14 mouse cellular contexts compared by ENCODE assay signal in the genomic region with DNA sequence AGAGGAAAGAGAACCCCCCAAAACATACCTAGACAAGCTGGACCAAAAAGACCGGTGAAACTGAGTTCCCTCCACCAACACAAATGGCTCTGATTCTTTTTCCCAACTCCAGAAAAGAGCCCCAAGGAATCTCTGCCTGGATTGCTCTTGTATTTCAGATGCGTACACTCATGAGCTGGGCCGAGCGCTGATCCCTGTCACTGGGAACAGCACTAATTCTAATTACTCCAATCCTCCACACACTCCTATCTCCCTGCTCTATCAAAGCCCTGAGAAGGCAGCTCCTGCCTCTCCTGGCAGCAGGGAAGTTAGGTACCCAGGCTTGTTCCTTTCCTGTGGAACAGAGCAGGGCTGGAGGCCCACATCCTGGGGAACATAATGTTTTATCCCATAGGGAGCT.
DNase-seq lines count a peak whose midpoint lies in the region; ATAC-seq and TF ChIP-seq lines count a peak whose summit lies in the region.
"Had no signal": no experiment of that assay in that cellular context is flagged by ENCODE, and none has a peak within 500 bp of the region (broad histone marks: within the 10 kb centered on the region; RNA-seq: fewer than 3 reads in every experiment).

No protein-coding gene starts in this region.

- H3K9me3 ChIP-seq in hindbrain, embryonic 13.5 days, result no peaks in the 10 kb centered on the region
- H3K9me3 ChIP-seq in midbrain, embryonic 13.5 days, result no peaks in the 10 kb centered on the region
- H3K9me3 ChIP-seq in kidney, embryonic 14.5 days (ENCODE audit: control insufficient read depth, low read length), result no peaks in the 10 kb centered on the region
- H3K9me3 ChIP-seq: liver, embryonic 13.5 days had no signal

- peak overlapping the region; percentile 64 for H3K27ac ChIP-seq in cortical plate, adult 2 months (ENCODE audit: insufficient read depth, low read length)
- peak overlapping the region; percentile 90 for H3K27ac ChIP-seq in hindbrain, embryonic 13.5 days
- H3K27ac ChIP-seq in midbrain, embryonic 13.5 days, result peak overlapping the region; percentile 87
- no peak overlapping the region for H3K27ac ChIP-seq in kidney, embryonic 14.5 days (ENCODE audit: low read depth, low read length)
- H3K27ac ChIP-seq: liver, embryonic 13.5 days had no signal

- no peak for ATAC-seq in hindbrain, embryonic 13.5 days (ENCODE audit: low FRiP score)
- no peak for ATAC-seq in midbrain, embryonic 13.5 days
- no peak for ATAC-seq in kidney, embryonic 14.5 days (ENCODE audit: low FRiP score, low TSS enrichment)
- ATAC-seq: activated CD4-positive, CD25-positive, alpha-beta regulatory T cell, adult 4 months had no signal

- H3K4me1 ChIP-seq in cortical plate, adult 2 months (ENCODE audit: control insufficient read depth, insufficient read depth, low read length), result peaks cover 6% of the 10 kb centered on the region; the same call in 1 of the 2 replicates
- peaks cover 61% of the 10 kb centered on the region for H3K4me1 ChIP-seq in hindbrain, embryonic 13.5 days (replicated peaks)
- peaks cover 43% of the 10 kb centered on the region for H3K4me1 ChIP-seq in midbrain, embryonic 13.5 days (replicated peaks)
- 0 out of 2 replicates have a peak, but pooled peaks cover 11% of the 10 kb centered on the region for H3K4me1 ChIP-seq in kidney, embryonic 14.5 days (ENCODE audit: control insufficient read depth, insufficient read depth, low read length)
- H3K4me1 ChIP-seq: liver, embryonic 13.5 days had no signal

- peak overlapping the region; percentile 57 for H3K4me3 ChIP-seq in cortical plate, adult 2 months (ENCODE audit: insufficient read depth, low read length)
- H3K4me3 ChIP-seq in hindbrain, embryonic 13.5 days, result no peak overlapping the region
- H3K4me3 ChIP-seq in midbrain, embryonic 13.5 days (replicated peaks), result no peak overlapping the region
- H3K4me3 ChIP-seq in kidney, embryonic 14.5 days (ENCODE audit: low read length), result no peak overlapping the region
- H3K4me3 ChIP-seq: erythroblast, embryonic 14.5 days; liver, embryonic 13.5 days had no signal

- TF ChIP-seq CTCF in cortical plate, adult 2 months (IDR thresholded peaks at IDR 0.05; ENCODE audit: extremely low read depth, insufficient read depth, low read length), result no peak

- DNase-seq in MN1 (ENCODE audit: low spot score), result peak; percentile 40
- no peak for DNase-seq in urinary bladder, postnatal 14 days (ENCODE audit: low spot score)
- no peak for DNase-seq in spleen, adult 18-20 months
- DNase-seq: heart, postnatal 36 days; kidney, adult 18-20 months; liver, embryonic 13.5 days; lung, postnatal 10 days; thymus, adult 2 months had no signal

- no peaks in the 10 kb centered on the region for H3K36me3 ChIP-seq in hindbrain, embryonic 13.5 days
- no peaks in the 10 kb centered on the region for H3K36me3 ChIP-seq in midbrain, embryonic 13.5 days
- H3K36me3 ChIP-seq in kidney, embryonic 14.5 days (ENCODE audit: control insufficient read depth, insufficient read depth, low read length), result peaks cover 19% of the 10 kb centered on the region; the same call in 1 of the 2 replicates
- H3K36me3 ChIP-seq: liver, embryonic 13.5 days had no signal

- H3K27me3 ChIP-seq in hindbrain, embryonic 13.5 days, result no peaks in the 10 kb centered on the region
- no peaks in the 10 kb centered on the region for H3K27me3 ChIP-seq in midbrain, embryonic 13.5 days
- no peaks in the 10 kb centered on the region for H3K27me3 ChIP-seq in kidney, embryonic 14.5 days (ENCODE audit: control insufficient read depth, insufficient read depth, low read length)
- H3K27me3 ChIP-seq: liver, embryonic 13.5 days had no signal

- H3K9ac ChIP-seq in hindbrain, embryonic 13.5 days, result peak overlapping the region; percentile 53
- peak overlapping the region; percentile 17 for H3K9ac ChIP-seq in midbrain, embryonic 13.5 days (replicated peaks)
- H3K9ac ChIP-seq in kidney, embryonic 14.5 days (ENCODE audit: low read depth, low read length), result no peak overlapping the region
- H3K9ac ChIP-seq: liver, embryonic 13.5 days had no signal

- TF ChIP-seq POLR2A in cortical plate, adult 2 months (IDR thresholded peaks at IDR 0.05; ENCODE audit: extremely low read depth, insufficient read depth, low read length), result no peak

- 60% methylated on average over 4 of the region's 4 CpGs for WGBS in hindbrain, embryonic 13.5 days
- WGBS in midbrain, embryonic 13.5 days, result 48% methylated on average over 4 of the region's 4 CpGs
- WGBS in kidney, embryonic 14.5 days, result 89% methylated on average over 4 of the region's 4 CpGs

- peak overlapping the region; percentile 25; the same call in 1 of the 2 replicates for H3K4me2 ChIP-seq in hindbrain, embryonic 13.5 days
- peak overlapping the region; percentile 30 for H3K4me2 ChIP-seq in midbrain, embryonic 13.5 days (replicated peaks)
- H3K4me2 ChIP-seq in kidney, embryonic 14.5 days (replicated peaks; ENCODE audit: low read depth, low read length), result no peak overlapping the region
- H3K4me2 ChIP-seq: liver, embryonic 13.5 days had no signal
